Mouse (Mus musculus): ENCODE results near the gene Pygo1. TPM values are rescaled to one million over a fixed set of nuclear protein-coding genes. Genes with fewer than 3 reads are reported as not detected.

Pygo1 gene
- polyA plus RNA-seq, 1 experiment from 2014 or later: 4.9 TPM

DNA sequence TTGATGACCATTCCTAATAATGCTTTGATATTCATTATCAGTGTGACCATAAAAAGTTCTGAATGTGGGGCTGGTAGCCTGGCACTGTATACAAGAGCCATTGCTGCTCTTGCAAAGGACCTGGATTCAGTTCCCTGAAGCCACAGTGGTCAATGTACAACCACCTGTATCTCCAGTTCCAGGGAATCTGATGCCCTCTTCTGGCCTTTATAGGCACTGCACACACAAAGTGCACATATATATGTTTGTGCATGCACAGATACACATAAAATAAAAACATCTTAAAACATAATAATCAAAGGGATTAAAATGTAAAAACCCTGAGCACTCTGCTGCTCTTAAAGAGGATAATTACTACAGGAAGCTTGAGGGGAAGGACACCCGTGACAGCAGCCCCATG, 21.6 kb downstream of the Pygo1 start:
- no peak overlapping the region for H3K4me3 ChIP-seq
- no peaks in the 10 kb centered on the region for H3K4me1 ChIP-seq
- peaks cover 11% of the 10 kb centered on the region; the same call in 1 of the 2 replicates for H3K9me3 ChIP-seq (replicated peaks)
- no peak for DNase-seq (ENCODE audit: low spot score)
- H3K27ac ChIP-seq (replicated peaks): no peak overlapping the region
- peaks cover 50% of the 10 kb centered on the region for H3K36me3 ChIP-seq
- 98% methylated on average over 1 of the region's 1 CpGs for WGBS
- no peaks in the 10 kb centered on the region for H3K27me3 ChIP-seq (ENCODE audit: low read depth, poor library complexity, severe bottlenecking)

GRCm38 (mm10) chr9:72949572-72949971, 24.1 kb downstream of the Pygo1 start:
- H3K36me3 ChIP-seq: peaks cover 31% of the 10 kb centered on the region
- H3K4me3 ChIP-seq: no peak overlapping the region
- H3K27me3 ChIP-seq (ENCODE audit: low read depth, poor library complexity, severe bottlenecking): no peaks in the 10 kb centered on the region
- no peak for DNase-seq (ENCODE audit: low spot score)
- no peak overlapping the region for H3K27ac ChIP-seq (replicated peaks)
- no peaks in the 10 kb centered on the region for H3K4me1 ChIP-seq
- WGBS: 79% methylated on average over 7 of the region's 7 CpGs
- H3K9me3 ChIP-seq (replicated peaks): peaks cover 11% of the 10 kb centered on the region; the same call in 1 of the 2 replicates

GRCm38 (mm10) chr9:72954746-72955145, 29.3 kb downstream of the Pygo1 start:
- Histone ChIP-seq H3K4me1 (peaks cover 15% of the 10 kb centered on the region), H3K4me3 (no peak overlapping the region), H3K27me3 (ENCODE audit: low read depth, poor library complexity, severe bottlenecking) (no peaks in the 10 kb centered on the region), H3K36me3 (no peaks in the 10 kb centered on the region), H3K9me3 (replicated peaks) (no peaks in the 10 kb centered on the region), H3K27ac (replicated peaks) (no peak overlapping the region)
- 61% methylated on average over 2 of the region's 2 CpGs for WGBS
- DNase-seq (ENCODE audit: low spot score): peak; percentile 30

- DNase-seq (ENCODE audit: low spot score): peak; percentile 52
- Histone ChIP-seq H3K27me3 (ENCODE audit: low read depth, poor library complexity, severe bottlenecking) (no peaks in the 10 kb centered on the region), H3K4me1 (peaks cover 15% of the 10 kb centered on the region), H3K36me3 (no peaks in the 10 kb centered on the region), H3K27ac (replicated peaks) (no peak overlapping the region), H3K4me3 (no peak overlapping the region), H3K9me3 (replicated peaks) (no peaks in the 10 kb centered on the region)
- 15% methylated on average over 1 of the region's 1 CpGs for WGBS
These were observed 30.1 kb downstream of the Pygo1 start for GRCm38 (mm10) chr9:72955546-72955945.

DNA sequence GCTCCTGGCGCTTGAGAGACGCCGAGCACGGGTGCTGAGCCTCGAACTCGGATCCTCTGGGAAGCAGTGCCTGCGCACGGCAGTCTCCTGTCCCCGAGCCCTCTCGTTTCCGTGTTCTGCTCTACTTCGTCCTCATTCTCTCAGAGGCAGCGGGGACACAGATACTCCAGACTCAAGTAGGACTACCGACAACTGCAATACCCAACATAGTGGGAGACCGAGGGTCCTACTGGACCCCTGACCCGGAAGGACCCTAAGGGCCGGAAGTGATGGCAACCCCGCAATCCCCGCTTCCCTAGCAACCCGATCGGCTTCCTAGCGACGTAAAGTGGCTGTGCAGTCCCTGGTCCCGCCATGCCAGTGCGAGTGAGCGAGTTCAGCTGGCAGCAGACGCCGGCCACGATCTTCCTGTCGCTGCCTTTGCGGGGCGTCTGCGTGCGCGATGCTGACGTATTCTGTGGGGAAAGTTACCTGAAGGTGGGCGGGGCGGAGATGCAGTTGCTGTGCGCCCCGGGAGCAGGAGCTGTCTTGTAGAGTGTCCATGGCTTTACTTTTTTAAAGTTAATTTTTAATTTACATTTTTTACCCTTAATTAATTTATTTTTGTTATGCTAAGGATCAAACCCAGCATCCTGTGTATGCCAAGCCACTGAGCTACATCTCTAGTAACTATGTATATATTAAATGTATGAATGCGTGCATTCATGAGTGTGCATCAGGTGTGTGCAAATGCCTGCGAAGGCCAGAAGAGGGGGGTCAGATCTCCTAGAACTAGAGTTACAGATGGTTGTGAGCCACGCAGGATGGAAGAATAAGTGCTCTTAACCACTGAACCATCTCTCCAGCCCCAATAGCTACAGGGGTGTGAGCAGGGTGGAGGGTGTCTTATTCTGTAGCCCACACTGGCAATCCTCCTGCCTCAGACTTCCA, 33.3 kb downstream of the Pygo1 start, which contains the start of the genes Dyx1c1 and Gm44503:
Dyx1c1 (plus strand) TSS at position 265 of the 930 bp plus-strand sequence.
Gm44503 (plus strand) TSS at position 332 of the 930 bp plus-strand sequence.
- WGBS: 2% methylated on average over 43 of the region's 43 CpGs
- Histone ChIP-seq H3K36me3 (no peaks in the 10 kb centered on the region), H3K27me3 (ENCODE audit: low read depth, poor library complexity, severe bottlenecking) (no peaks in the 10 kb centered on the region), H3K4me3 (peak within 1 kb of the TSS; percentile 79), H3K4me1 (peaks cover 15% of the 10 kb centered on the region), H3K27ac (replicated peaks) (peak within 1 kb of the TSS; percentile 84), H3K9me3 (replicated peaks) (no peaks in the 10 kb centered on the region)
- peak; percentile 92 for DNase-seq (ENCODE audit: low spot score)

DNA sequence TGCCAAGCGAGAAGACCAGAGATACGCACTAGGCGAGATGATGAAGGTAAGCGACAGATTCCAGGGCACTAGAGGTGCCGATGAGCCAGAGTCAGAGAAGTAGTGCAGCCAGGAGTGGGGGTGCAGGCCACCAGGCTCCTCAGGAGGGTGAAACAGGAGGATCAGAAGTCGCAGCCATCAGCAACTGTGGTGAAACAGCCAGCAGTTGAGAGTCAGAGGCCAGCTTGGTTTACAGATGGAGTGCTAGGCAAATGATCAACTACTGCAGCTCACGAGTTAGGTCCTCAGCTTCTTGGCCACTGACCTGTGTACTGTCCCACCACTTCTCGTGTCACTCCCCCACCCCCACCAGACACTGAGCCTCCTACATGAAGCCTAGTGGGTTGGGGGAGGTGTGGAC, 35.9 kb downstream of the Pygo1 start:
- Histone ChIP-seq H3K4me1 (peaks cover 15% of the 10 kb centered on the region), H3K36me3 (no peaks in the 10 kb centered on the region), H3K27ac (replicated peaks) (no peak overlapping the region), H3K4me3 (no peak overlapping the region), H3K27me3 (ENCODE audit: low read depth, poor library complexity, severe bottlenecking) (no peaks in the 10 kb centered on the region), H3K9me3 (replicated peaks) (no peaks in the 10 kb centered on the region)
- DNase-seq (ENCODE audit: low spot score): no peak
- 75% methylated on average over 8 of the region's 8 CpGs for WGBS

DNA sequence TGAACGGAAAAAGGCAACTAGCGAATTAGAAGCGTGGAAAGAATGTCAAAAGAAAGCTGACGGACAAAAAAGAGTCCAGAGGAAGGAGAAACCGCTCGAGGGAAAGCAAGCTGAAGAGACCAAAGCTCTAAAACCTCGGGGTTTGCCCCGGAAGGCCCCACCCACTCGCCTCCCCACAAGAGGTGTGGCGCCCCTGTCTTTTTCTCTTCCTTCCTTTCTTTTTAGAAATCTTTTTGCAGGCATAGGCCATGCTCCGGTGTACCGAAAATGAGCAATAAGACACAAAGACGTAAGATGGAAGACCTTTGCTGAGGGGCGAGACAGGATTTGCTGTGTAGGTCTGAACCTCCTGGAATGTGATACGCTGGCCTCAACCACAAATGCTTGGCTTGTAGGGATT, 36.5 kb downstream of the Pygo1 start:
- DNase-seq (ENCODE audit: low spot score): no peak
- no peaks in the 10 kb centered on the region for H3K9me3 ChIP-seq (replicated peaks)
- peaks cover 15% of the 10 kb centered on the region for H3K4me1 ChIP-seq
- no peaks in the 10 kb centered on the region for H3K27me3 ChIP-seq (ENCODE audit: low read depth, poor library complexity, severe bottlenecking)
- H3K4me3 ChIP-seq: no peak overlapping the region
- WGBS: 77% methylated on average over 15 of the region's 15 CpGs
- H3K27ac ChIP-seq (replicated peaks): no peak overlapping the region
- H3K36me3 ChIP-seq: no peaks in the 10 kb centered on the region

- Histone ChIP-seq H3K27me3 (ENCODE audit: low read depth, poor library complexity, severe bottlenecking) (no peaks in the 10 kb centered on the region), H3K9me3 (replicated peaks) (no peaks in the 10 kb centered on the region), H3K4me1 (no peaks in the 10 kb centered on the region), H3K4me3 (no peak overlapping the region), H3K36me3 (no peaks in the 10 kb centered on the region), H3K27ac (replicated peaks) (no peak overlapping the region)
- WGBS: 44% methylated on average over 11 of the region's 11 CpGs
- DNase-seq (ENCODE audit: low spot score): peak; percentile 32
These were observed 43.1 kb downstream of the Pygo1 start for GRCm38 (mm10) chr9:72968349-72969061.

DNA sequence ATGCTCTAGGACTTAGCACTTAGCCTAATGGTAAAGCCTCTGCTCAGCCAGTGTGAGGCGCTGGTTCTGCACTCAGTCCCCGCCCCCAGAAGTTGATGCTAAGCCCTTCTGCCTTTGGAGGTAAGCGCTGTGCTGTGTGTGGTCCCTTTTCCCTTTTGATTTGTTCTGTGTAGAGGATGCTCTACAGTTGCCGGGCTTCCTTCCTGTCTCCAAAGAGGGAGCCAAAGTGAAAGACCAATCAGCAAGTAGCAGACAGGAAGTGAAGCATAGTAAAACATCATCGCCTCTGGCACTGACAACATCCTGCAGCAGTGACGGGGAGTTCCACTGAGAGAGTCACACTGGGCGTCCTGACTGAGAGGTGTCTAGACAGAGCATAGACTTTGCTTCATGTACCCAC, 44.4 kb downstream of the Pygo1 start:
- no peaks in the 10 kb centered on the region for H3K4me1 ChIP-seq
- H3K36me3 ChIP-seq: no peaks in the 10 kb centered on the region
- no peak overlapping the region for H3K27ac ChIP-seq (replicated peaks)
- WGBS: 73% methylated on average over 7 of the region's 7 CpGs
- no peak for DNase-seq (ENCODE audit: low spot score)
- no peaks in the 10 kb centered on the region for H3K9me3 ChIP-seq (replicated peaks)
- no peak overlapping the region for H3K4me3 ChIP-seq
- no peaks in the 10 kb centered on the region for H3K27me3 ChIP-seq (ENCODE audit: low read depth, poor library complexity, severe bottlenecking)

DNA sequence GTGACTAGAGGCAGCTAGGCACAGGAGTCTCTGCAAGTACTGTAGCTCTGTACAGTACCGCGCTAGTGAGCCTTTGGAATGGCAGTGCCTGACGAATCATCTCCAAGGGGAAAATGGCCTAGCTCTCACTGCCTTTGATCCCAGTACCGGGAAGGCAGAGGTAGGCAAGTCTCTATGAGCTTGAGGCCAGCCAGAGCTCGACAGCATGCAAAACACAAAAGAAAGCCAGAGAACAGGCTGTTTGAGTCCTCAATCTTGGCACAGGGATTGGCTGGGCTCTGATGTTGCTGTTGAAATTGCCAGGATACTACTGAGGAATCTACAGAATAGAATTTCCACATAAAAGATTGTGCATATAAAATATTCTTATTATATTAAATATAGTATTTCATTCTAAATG, 47.0 kb downstream of the Pygo1 start:
- H3K4me1 ChIP-seq: no peaks in the 10 kb centered on the region
- no peaks in the 10 kb centered on the region for H3K36me3 ChIP-seq
- H3K27me3 ChIP-seq (ENCODE audit: low read depth, poor library complexity, severe bottlenecking): no peaks in the 10 kb centered on the region
- WGBS: 90% methylated on average over 5 of the region's 5 CpGs
- no peaks in the 10 kb centered on the region for H3K9me3 ChIP-seq (replicated peaks)
- no peak for DNase-seq (ENCODE audit: low spot score)
- H3K4me3 ChIP-seq: no peak overlapping the region
- no peak overlapping the region for H3K27ac ChIP-seq (replicated peaks)

GRCm38 (mm10) chr9:72972984-72973383, 47.5 kb downstream of the Pygo1 start:
- DNase-seq (ENCODE audit: low spot score): no peak
- Histone ChIP-seq H3K36me3 (no peaks in the 10 kb centered on the region), H3K27me3 (ENCODE audit: low read depth, poor library complexity, severe bottlenecking) (no peaks in the 10 kb centered on the region), H3K9me3 (replicated peaks) (no peaks in the 10 kb centered on the region), H3K27ac (replicated peaks) (no peak overlapping the region), H3K4me3 (no peak overlapping the region), H3K4me1 (no peaks in the 10 kb centered on the region)

DNA sequence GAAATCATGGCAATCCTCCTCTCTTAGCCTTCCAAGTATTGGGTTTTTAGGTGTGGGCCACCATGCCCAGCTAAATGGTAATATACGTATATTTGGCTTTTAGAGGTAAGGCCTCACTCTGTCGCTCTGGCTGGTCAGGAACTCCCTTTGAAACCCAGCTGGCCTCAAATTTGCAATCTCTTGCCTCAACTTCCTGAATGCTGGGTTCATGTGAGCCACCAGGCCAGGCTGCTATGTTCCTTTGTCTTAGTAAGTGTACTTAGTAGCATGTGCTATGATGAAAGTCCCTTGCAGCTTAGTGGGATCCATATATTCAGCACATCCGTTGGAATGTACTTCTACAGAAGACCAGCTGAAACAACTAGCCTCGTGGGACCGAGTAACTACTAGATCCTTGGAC, 49.3 kb downstream of the Pygo1 start:
- no peak for DNase-seq (ENCODE audit: low spot score)
- Histone ChIP-seq H3K27ac (replicated peaks) (no peak overlapping the region), H3K4me1 (no peaks in the 10 kb centered on the region), H3K27me3 (ENCODE audit: low read depth, poor library complexity, severe bottlenecking) (no peaks in the 10 kb centered on the region), H3K4me3 (no peak overlapping the region), H3K36me3 (no peaks in the 10 kb centered on the region), H3K9me3 (replicated peaks) (no peaks in the 10 kb centered on the region)
- WGBS: 92% methylated on average over 5 of the region's 5 CpGs

GRCm38 (mm10) chr9:72975242-72975641, 49.8 kb downstream of the Pygo1 start:
- WGBS: 91% methylated on average over 1 of the region's 1 CpGs
- no peaks in the 10 kb centered on the region for H3K27me3 ChIP-seq (ENCODE audit: low read depth, poor library complexity, severe bottlenecking)
- H3K4me1 ChIP-seq: no peaks in the 10 kb centered on the region
- H3K27ac ChIP-seq (replicated peaks): no peak overlapping the region
- no peaks in the 10 kb centered on the region for H3K9me3 ChIP-seq (replicated peaks)
- H3K36me3 ChIP-seq: no peaks in the 10 kb centered on the region
- no peak for DNase-seq (ENCODE audit: low spot score)
- no peak overlapping the region for H3K4me3 ChIP-seq

Measured in midbrain, embryonic 10.5 days (tissue).